Mouse (Mus musculus): Measurements from ENCODE around the gene Pcp4l1.

Gene Pcp4l1

GRCm38 (mm10) chr1:171130971-171131370 is 65.1 kb downstream of the Pcp4l1 start:
- DNase-seq: no peak

- no peak for DNase-seq
Observed at GRCm38 (mm10) chr1:171129251-171129650, 66.8 kb downstream of the Pcp4l1 start.

- no peak for DNase-seq
Observed at GRCm38 (mm10) chr1:171124398-171124797, 71.7 kb downstream of the Pcp4l1 start.

Measured in embryo, embryonic 11 days (tissue).